Mouse (Mus musculus) urinary bladder, postnatal 25 days (tissue): ENCODE measurements at regions not wholly inside any gene's neighbourhood (a gene's known extent, or its start where the extent isn't known, plus 50 kb on each side); places are given as distances from the start of the nearest gene placed in this dataset.

ENCODE experiments used
- DNase-seq: peaks from one replicate; pipeline ENCODE4 v3.0.0; 2022; ENCODE audit warnings: low spot score

DNA sequence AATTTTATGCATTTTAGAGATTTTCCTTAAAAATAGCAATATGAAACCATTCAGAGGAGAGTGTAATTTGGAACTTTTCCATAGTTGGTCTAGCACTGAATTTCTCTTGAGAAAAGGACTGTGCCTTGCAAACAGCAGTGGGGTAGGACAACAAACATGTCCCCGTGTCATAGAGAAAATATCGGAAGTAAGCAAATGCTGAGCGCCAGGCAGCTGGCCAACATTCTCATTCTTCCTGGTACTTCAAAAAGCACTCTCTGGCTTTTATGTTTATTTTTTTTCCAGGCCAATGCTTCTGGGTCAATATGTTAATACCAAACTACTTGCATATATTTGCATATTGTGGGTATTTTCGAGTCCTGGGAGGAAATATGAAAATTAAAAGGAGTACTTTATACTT, 568.5 kb downstream of the Btbd3 start:
- no peak for DNase-seq

DNA sequence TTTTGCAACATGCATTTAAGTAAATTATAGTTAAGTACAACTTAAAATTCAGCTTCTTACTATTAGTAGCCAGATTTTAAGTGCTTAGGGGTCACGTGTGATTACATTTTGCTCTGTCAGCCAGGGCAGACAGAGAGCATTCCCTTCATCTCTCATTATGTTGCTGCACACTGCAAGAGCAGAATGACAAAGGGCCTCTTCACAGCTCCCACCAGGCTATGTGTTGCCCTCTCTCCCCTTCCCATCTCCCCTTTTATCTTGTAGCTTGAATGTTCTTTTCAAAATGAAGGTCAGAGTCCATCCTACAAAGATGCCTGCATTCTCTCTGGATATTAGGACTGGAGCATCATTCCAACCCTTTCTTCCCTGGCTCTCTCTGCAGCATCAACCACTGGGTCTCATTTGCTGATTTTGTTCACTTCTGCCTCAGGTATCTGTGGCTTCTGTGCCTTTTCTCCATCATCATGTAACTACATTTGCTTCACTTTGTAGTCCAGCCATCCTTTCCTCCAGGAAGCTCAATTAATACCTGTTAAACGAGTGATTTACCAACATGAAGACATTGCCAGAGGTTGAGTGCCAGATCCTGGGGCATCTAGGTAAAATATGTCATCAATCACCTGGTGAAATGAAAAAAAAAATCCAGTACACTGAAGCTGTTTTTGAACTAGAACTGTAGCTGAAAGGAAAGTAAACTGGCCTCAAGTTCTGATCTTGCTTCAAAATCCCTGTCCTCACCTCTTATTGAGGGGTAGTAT, 571.6 kb downstream of the Btbd3 start:
- no peak for DNase-seq

DNA sequence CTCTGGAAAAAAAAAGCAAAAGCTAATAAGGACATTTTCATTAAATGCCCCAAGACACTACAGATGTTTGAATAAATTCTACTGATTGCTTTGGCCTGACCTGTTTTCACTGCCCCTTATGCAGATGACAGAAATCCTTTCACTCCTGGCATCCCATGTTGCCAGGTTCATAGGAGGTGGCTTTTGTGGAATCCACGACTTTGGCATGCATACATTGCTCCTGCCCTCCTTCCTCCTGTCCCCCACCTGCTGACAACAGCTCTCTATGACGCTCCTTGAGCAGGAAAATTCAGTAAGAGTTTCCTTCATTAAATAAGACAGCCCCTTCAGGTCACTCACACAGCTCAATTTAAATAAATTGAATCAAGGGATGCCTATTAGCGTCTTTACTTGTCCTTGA, 582.5 kb downstream of the Btbd3 start:
- DNase-seq, result no peak

DNA sequence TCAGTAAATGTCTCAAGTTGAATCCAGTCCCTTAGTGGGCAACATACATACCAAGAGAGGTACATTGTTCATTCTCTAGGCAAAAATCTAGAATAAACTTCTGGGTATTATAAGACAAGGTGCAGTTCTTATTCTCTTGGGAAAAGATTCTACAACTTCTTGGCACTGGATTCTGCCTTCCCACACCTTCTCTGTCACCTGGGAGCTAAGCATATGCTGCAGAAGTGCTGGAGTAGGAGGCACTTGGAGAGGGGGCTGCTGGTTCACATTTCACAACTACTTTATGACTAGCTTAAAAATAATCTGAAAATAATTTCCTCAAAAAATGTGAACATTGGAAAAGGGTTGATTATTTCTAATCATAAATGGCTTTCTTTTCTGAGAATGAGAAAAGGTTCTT, 602.8 kb downstream of the Btbd3 start:
- DNase-seq, result no peak

DNA sequence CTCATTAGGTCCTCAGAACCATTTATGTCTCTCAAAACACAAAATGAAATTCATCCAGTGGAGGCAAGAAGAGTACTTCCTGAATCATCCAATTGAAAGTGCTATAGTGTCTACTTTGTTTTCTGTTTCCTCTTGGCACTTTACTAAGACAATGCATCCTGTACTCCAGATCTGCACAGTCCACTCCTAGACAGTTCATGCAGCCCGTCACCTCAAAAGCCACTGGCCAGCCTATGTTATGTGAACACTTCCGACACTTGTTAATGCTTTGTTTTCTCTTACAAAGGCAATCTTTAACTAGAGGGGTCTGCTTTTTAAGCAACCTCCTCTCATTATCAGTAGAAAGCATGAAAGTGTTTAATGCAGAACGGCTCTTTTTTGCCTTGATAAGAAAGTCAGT, 597.1 kb upstream of the Sptlc3 start:
- no peak for DNase-seq

DNA sequence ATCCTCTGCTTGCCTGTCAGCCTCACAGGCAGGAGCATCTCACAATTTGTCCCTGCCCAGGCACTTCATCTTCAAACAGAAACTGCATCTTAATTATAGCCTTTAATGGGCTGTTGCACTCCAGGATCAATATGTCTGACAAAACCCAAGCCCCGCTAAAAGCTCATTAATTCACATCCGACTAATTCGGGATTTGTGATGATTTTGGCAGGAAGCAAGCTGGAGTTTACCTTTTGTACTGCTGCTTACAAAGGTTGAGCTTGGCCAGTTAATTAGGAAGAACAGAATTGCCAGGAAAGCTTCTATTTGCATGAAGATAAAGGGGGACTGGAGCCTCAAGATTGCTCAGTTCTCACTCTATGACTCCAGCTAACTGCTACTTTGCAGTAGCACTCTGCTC, 596.6 kb upstream of the Sptlc3 start:
- DNase-seq, result no peak

DNA sequence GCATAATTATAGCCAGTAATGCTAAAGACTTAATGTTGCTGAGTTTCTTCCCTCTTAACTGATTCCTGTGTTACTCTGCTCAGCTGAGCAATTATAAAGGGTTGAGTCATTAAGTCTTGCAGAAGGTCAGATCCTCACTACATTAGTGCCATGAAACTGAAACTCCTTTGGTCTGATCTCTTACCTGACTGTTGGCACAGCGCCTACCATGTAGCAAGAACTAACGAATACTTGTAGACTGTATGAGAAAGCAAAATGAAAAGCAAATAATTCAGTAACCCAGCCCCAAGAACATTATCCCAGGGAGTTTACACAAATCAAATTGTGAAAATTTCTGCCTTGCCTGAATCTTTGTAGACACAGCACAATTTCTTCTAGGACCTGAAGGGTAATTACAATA, 556.5 kb upstream of the Sptlc3 start:
- DNase-seq, result no peak

DNA sequence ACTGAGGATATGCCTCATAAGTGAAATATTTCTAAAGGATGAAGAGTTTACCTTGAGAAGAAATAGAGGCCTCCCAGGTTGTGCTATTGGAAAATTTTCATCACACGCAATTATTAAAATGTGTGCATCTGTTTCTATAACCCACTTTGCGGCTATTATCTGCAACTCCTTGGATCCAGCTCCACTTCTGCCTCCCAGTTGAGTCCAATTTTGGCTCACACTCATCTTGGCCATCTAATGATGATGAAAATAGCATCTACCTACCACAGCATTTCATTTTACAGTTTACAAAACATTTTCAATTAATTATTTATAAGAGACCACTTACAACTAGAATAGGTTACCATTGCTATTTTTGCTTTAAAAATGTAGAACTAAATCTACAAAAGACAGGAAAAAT, 554.3 kb upstream of the Sptlc3 start:
- no peak for DNase-seq

DNA sequence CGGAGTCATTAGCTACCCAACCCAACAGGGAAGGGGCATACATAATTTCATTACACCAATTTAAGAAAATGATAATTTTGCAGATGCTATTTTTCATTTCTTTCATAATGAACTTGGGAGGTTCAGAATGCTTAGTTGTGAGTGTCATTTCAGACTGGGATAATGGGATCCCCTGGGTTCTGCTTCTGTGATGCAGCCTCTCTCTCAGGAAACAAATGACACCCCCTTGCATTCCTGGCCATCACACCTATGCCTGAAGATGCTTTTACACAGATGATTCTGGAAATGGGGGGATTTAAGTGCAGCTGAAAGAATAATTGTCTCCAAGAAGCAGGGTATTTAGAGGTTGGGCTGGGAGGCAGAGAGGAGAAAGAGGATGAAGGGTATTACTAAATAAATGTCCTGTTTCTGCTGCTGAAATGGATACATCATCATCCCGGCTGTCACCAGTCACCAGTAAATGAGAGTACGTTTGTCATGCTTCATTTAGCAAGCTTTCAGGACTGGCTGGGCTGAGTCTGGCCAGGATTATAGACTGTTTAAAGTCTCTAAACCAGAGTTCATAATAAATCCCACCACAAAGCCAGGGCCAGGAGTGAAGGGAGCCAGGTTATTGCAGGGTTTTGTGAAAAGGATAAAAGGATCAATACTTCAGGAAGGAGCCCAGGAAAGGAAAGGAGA, 527.5 kb upstream of the Sptlc3 start:
- no peak for DNase-seq

DNA sequence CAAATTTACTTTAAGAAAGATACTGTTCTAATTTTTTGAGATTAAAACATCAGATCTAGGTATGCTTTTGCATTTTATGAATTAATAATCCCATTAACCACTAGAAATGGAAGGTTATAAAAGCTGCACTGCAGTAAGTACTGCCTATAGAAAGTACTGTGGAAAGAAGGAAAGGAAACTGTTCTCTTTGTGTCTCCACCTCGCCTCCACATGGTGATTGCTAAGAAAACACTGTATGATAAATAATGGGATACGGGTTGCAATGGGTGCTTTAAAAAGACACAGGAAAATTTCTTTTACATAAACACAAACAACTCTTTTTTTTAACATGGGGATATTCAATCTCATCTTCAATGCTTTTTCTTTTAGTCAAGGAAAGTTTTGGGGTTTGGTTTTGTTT, 519.2 kb upstream of the Sptlc3 start:
- no peak for DNase-seq

DNA sequence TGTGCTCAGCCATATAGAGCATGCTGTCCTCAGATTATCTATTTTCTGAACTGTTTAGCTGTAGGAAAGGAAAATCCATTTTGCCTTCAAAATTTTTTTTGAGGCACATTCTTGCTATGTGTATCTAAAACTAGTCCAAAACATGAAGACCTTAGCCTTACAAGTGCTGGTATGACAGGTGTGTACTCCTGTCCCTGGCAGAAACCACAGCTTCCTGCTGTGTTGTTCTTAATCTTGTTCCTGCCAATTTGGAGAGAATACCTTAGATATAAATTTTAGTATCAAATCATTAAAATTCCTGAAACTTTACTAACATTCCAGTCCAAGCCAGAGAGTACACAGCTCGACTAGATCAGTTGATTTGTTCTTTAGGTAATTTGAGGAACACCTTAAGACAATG, 503.7 kb upstream of the Sptlc3 start:
- DNase-seq, result no peak

DNA sequence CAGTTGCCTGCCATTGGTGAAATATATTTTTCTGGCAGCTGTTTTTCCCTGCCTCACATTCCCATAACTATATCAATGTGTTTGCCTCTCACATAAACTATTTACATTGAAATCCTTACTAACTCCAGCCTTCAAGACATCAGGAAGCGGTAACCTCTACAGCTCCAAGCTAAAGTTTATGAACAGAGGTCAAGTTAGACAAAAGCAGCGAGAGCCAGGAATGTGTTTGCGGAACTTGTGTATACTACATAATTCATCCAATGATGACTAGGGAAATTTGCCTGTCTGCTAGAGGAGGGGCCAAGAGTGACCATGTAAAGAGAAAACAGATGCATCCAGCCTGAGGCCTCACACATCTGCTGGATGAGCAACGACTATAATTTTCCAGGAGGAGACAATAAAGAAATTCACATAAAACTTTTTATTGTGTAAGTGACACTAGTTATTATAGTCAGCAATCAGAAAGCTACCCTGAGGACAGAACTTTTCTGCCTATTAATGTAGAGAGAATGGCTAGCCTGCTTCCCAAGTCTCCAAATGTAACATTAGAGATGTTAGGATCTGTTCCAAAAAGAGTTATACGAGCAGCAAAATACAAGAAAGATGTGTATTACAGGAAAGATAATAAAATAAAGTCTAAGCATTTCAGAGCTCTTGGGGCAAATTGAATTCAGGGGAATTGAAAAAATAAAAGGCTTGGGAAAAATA, 461.5 kb upstream of the Sptlc3 start:
- no peak for DNase-seq

DNA sequence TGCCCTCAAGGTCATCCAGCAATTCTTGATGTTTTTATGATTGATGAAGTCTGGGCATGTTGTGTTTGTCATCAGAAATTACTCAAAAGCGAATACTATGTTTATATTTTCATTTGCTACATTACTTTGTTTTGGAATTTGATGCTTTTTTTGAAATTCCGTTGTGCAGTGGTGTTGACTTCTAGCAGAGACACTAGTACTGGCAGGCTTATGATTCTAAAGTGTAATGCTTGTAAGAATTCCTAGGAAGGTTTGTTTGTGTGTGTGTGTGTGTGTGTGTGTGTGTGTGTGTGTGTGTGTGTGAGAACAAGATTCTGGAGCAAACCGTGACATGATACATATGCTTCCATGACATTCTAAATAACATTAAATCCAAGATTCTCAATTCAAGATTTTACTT, 458.9 kb upstream of the Sptlc3 start:
- DNase-seq, result no peak

DNA sequence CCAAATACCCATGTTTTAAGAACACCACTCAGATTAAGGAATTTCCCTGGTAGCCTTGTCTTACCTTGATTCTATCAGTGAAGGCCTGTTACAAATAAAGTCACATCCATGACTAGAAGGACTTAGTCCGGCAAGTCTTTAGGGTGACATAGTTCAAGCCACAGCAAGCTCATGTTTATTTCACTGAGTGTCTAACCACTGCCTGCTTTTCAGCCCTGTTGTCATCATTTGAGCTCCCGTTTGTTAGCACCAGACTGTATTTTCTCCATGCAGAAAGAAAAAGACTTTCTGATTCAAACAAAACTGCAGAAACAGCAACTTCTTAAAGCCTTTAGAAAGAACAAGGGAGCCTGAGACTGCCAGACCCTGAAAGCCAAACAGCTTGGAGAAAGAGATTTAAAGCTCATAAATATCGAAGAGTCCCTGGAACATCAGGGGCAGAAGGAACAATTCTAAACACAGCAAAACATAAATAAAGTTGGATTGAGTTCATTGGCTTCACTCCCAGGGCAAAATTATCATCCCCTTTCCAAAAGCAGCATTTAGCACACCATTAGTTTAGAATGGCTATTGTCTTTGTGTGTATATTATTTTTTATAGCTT, 451.9 kb upstream of the Sptlc3 start:
- DNase-seq, result no peak

DNA sequence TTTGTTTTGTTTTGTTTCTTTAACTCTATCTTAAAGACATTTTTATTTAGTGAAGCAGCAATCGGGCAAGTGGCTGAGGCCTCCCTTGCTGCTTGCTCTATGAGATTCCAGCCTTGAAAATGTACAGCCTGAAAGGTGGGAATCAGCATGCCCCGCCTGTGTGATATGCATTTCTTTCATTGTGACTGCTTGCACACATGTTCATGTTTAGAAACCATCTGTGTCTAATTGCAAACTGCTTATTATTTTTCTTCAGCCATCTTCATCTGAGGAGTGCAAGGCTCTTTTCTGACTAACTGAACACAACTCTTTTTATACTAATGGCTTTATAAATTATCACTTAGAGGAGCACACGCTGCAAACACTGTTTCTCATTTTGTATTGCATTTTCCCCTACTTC, 449.0 kb upstream of the Sptlc3 start:
- no peak for DNase-seq

DNA sequence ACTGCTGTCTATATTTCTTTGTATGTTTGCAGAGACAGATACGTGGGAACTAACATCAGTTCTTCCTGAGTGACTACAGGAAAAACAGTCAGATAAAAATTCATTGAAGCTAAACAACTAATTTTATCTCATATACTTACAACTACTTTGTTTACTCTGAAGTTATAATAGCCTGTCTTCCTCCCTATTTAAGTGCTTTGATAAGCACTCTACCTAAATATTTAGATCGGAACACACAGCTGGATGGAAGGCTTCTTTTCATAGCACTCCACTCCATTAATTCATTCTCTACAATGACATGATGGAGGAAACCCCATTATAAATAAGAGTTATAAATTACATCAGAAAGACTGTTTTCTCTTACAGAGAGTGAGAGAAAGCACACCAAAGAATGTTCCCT, 438.5 kb upstream of the Sptlc3 start:
- no peak for DNase-seq

DNA sequence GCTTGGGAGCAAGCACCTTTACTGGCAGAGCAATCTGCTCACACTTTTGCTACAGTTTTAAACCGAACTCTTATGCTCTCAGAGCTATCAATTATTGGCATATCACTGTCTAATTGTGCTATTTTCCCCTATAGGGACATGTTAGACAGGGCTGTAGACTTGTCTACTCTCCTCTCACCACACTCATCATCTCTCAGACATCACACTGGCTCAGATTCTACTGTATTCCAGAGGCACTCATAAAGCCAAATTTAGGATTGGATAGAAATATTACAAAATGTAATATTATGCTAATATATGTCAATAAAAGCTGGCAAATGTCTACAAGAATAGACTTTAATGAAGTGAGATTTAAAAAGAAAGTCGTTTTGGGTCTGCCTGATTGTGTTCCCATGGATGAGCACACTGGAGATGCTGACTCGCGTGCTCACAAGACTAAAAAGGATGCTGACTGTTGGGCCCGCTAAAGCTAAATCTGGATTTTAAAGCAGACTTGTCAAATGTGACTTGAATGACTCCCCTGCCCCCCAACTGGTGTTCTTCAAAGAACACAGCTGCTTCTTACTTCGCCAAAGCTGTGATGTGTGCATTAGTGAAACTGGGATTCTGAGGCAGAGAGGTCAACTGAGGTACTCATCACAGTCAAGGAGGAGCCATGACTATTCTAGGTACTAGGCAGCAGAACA, 424.3 kb upstream of the Sptlc3 start:
- DNase-seq, result no peak

DNA sequence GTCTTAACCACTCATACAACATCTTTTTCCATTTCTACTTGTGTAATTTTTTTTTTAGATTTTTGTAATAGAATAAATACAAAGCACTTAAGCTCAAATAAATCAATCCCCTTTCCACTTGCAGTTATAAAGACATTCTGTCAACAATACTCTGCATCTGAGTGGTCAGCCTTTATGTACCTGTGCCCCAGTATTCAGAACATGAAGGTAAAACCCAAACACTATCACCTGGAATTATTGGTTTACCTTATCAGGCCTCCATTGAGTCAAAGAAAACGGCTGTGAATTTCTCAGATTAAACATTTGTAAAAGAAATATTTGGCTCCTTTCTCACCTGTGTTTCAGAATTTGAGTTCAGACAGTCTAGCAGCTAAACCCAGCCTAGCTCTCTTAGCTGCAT, 422.0 kb upstream of the Sptlc3 start:
- no peak for DNase-seq

DNA sequence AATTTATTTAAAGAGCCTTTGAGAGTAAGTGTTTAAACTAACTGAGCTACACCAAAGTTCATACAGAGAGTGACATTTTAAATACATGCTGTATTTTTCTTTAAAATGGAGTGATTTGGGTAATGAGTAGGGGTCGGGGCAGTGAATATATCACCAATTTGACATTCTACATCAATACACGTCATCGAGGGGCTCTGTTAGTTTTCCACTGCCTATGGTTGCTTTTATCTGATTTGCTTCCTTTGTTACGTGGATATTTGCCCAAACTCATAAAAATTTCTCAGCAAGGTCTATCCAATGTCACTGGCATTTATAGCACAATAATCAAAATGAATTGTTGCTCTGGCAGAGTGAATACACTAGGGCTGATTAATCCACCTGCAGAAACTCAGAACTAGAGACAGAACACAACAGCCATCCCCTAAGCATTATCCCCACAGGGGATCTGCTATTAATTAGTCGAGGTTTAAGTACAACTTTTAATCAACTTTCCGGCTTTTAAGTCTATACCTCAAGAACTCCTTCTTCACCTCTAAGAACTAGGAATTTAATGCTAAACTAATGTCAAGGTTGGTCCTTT, 400.1 kb upstream of the Sptlc3 start:
- DNase-seq, result no peak

DNA sequence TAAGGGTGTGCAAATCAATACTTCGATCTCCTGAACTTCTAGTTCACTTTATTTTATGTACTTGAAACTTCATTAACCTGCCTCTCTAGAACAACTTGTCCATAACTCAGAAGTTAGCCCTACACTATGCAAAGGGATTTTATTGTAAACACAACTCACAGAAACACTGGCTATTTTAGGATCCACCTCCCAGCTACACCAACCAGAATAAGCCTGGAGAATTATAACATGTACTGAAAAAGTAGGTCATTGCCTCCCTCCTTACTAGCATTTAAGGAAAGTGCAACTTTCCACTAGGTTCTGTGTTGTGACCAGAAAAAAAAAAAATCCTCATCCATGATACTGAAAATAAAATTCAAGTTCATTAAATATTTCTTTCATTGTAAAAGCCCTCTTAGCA, 382.0 kb upstream of the Sptlc3 start:
- no peak for DNase-seq

DNA sequence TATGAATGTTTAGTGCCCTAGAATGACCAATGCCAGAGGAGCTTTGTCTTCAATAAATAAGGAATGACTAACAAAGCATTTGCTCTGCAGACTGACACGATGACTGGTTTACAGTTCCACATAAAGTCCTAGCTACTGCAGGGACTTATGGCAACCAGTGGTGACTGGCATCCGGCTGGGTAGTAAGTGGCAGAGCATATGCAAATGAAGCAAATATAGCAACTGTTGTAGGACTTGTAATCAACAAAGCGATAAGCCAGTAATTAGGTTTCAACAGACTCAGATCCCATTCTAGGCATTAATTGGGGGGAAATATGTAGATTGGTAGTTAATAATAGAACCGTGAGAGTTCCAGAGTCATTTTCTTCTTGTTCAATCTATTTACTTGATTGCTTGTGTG, 379.2 kb upstream of the Sptlc3 start:
- no peak for DNase-seq

DNA sequence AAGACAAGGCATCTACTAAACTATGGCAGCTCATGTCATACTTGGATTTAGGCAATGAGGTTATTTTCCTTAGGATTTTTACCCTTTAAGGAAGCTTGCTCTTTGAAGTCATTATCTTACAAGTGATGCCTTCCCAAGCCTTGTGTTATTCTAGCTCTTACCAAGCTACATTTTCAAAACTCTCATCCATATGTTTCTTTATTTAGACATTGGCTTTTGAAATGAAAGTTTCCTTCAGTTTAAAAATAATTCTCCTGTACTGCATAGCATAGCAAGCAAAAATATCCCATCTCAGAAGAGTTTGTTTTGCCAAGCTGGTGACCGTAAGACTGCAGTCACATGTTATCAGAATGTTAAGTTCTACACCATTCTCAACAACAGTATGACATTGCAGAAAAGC, 372.8 kb upstream of the Sptlc3 start:
- DNase-seq, result no peak
